Mouse (Mus musculus) cerebral cortex, adult 2 months (tissue): ENCODE data around the gene Serpina3f.

Experiments used
- WGBS: fragments of 180-500 bp; shearing (Covaris S2); methylation state at CpG from one replicate; pipeline ENCODE4 v1.1.7; 2018; 5-methylcytosine and 5-hydroxymethylcytosine counted together

Serpina3f gene

DNA sequence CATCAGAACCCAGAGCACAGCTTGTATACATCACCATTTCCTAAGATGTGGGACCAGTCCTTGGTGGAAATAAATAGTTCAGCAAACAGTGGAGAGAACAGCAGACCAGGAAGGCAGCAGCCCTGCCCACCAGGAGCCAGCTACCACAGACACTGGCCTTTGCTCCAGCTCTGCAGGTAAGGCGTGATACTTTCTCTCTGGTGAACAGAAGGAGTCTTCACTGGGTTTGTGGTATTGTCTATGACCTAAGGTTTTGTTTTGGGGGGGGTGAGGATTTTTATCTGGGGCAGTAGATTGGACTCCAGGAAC, at the start of gene Serpina3f:
TSS of gene Serpina3f (plus strand) at position 100 of the 309 bp plus-strand sequence.
- 88% methylated on average over 1 of the region's 1 CpGs for WGBS

DNA sequence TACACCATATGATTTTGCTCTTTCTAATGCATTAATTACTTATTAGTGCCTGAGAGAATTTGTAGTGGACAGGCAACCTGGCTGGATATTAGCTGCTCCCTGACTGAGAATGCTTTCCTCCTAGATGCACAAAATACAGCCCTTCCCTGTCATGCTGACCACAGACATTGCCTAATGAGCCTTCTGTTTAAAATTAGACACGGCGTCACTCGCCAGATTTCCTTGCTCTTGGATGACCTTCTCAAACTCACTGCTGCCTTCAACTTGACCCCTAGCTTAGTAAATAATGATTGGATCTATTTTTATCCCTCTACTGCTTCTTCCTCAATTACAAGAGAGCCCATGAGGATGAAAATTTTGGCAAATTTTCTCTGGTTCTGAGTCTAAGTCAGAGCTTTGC, 39.6 kb upstream of the Serpina3f start:
- 75% methylated on average over 3 of the region's 3 CpGs for WGBS

DNA sequence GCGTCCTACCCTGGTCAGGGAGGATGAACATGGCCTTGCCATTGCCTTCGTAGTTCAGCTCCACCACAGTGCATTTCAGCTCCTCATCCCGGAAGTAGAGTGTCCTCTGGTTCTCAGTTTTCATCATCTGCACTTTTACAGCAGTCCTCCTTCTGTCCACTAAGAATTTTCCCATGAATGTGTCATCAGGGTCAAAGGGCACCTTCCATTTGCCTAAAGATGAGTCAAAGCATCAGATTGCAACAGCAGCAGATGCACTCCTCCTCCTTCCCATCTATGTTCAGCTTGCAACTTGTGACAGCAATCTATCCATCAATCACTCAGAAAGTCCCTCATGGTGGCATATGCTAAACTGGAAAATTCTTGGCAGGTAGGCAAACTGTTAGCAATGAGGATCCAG, 38.7 kb upstream of the Serpina3f start:
- WGBS = 88% methylated on average over 3 of the region's 3 CpGs

DNA sequence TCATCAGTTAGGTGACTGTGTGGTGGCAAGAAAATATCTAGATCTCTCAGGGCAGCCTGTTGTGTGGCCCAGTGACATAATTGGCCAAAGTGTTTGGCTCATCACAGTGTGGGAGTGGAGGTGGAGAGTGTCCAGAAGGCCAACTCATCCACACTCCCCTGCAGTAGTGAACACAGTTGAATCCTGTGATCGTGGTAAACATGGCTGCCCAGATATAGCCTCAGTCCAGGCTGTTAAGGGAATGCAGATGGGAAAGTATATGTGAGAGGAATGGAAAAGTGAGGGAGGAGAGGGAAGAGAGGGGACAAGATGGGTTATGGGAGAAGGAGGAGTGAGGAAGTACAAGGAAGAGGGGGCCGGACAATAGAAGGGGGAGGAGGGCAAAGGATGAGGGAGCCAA, 35.4 kb upstream of the Serpina3f start:
- 80% methylated on average over 2 of the region's 2 CpGs for WGBS

DNA sequence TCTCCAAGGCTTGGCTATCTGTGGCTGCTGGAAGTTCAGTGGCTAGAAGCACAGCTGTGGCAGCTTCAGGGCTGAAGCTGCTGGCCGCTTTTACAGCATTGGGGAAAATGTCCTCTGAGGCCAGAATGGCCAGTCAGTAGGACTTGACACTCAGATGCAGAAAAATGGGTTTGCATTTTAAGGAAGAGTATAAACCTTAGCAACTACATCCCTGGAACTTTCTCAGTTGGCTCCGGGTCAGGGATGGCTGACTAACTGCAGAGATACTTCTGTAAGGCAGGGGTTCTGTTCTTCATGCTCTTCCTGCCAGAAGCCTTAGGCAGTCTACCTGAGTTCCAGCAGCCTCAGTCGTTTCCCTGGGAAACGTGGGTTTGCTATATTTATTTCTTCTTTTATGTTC, 29.3 kb upstream of the Serpina3f start:
- WGBS = 70% methylated on average over 4 of the region's 4 CpGs

DNA sequence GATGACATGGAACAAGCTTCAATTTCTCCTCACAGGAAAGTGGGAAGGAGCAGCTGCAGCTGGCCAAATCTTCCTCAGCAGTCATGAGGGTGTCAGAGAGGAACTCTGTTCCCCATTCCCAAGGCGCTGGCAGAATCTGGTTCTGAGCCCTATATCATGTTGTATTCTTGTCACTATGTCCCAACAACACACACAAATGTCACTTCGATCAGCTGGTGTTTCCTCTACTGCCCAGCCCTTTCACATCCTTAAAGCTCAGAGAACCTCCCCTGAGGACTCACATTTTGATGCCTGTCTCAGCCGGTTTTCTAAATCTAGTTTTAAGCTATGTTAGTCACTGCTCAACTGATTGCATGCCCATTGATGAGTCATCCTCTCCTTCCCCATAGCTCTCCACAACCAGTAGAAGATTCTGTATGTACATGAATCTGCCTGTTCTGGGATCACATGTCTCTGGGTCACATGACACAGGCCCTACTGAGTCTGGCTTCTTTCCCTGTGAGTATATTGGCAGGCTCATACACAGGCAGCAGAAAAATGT, 28.2 kb upstream of the Serpina3f start:
- WGBS = 61% methylated on average over 3 of the region's 3 CpGs

DNA sequence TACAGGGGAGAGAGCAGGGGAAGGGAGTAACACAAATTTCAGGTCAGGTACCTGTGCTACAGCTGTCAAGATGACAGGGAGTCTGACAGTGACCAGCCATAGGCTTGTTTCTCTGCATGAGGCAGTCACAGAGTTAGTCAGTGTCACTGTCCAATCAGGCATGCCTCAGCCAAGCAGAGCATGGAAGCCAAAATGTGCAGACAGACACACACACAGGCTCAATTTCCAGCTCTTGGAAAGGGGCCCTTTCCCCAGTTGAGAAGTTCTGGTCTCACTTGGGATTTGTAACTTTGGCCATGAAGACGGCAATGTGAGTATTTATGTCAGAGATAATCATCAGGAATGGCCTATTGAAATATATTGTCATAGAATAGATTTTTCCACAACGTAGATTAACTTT, 25.1 kb upstream of the Serpina3f start:
- 90% methylated on average over 2 of the region's 2 CpGs for WGBS

DNA sequence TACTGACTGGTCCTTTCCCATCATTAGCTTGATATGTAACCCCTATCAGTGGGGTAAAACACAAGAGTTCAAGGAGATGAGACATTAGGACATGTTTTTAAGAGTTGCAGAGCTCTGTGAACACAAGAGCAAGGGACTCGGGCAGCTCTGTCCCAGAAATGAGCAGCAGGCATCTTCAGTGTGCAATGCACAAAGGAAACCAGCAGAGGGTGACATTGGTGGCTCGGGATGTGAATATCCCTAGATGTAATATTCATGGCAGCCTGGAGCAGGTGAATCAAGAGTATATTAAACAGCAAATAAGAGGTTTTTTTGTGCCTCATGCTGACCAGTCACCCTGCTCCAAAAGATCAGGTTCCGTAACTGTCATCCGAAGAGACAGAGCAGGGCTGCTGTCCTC, 5.2 kb upstream of the Serpina3f start:
- 82% methylated on average over 4 of the region's 4 CpGs for WGBS

DNA sequence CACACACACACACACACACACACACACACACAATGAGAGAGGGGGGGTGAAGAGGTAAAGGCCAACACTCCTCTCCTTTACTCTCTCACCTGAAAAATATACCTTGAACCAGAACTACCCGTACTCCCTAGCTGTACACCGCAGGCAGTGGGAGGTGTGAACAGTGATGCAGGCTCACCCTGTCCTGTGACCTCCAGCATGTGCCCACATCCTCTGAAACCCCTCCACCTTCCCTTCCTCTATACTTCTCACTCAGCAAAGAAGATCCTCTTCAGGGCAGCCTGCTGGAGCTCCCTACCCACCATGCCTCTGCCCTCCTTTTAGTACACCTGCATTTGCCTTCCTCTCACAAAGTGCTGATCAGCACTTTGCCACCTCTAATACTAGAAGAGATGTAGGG, 4.5 kb upstream of the Serpina3f start:
- WGBS = 98% methylated on average over 2 of the region's 2 CpGs

DNA sequence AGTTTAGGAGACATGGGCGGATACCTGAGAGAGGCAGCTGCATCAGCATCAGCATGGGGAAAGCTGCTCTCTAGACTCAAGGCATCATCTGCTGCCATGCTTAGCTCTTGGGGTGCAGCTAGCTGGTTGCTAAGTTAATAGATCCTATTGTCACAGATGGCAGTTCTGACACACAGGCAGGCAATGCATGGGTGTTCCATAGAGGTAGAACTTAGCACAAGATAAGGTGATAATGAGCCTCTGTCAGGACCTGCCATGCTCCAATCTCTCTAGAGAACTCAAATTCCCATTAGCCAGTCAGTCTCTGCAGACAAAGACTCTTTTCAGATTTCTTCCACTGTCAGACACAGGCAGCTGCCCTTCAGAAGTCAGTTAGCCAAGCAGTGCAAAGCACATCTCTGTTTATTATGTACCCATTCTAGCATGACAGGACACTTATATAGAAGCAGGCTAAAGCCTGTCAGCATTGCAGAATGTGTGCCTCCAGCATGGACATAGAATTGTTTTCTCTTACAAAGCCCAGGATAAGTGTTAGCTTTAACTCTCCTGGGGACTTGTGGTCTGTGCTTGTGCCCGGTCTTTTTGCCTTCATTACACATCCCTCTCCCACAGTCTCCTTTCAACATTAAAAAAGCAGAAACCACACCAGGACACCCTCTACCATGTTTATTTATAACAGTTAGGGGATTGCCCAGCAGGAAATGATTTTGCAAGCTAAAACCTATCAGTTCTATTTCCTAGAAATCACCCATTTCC, 477 bp upstream of the Serpina3f start:
- 82% methylated on average over 2 of the region's 2 CpGs for whole genome bisulfite sequencing

DNA sequence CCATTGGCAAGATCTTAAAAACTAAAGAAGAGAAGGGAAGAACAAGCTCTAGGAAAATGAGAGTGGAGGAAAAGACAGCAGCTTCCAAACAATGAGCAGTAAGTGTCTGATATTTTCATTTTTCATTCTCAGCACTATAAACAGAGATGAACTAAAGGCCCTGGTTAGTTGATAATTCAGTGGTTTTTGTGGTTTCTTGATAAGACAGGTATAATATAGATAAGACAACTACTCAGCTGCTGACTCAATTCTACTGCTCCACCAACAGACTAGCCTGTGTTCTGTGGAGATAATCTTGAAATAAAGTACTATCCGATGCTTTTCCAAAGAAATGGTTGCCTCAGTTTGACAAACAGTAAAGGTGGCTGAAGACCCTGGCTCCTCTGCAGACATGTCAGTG, 905 bp downstream of the Serpina3f start:
- WGBS = 92% methylated on average over 1 of the region's 1 CpGs

DNA sequence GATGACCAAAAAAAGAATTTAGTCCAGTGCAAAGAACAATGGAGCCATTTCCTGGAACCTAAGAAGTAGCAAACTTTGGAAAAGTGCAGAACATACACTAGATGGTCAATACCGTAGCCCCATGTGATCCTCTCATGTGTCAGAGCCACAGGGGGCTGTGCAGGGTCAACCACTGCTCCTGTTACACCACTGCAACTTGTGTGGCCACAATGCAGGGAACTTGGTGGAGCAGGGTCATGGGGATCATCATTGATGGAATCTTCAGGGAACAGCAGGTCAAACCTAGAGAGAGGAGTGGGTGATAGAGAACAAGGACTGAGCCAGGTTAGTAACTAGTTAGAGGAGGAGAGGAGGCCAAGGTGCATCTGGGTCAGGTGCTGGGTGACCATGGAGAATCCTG, 7.3 kb downstream of the Serpina3f start:
- WGBS = 89% methylated on average over 1 of the region's 1 CpGs

DNA sequence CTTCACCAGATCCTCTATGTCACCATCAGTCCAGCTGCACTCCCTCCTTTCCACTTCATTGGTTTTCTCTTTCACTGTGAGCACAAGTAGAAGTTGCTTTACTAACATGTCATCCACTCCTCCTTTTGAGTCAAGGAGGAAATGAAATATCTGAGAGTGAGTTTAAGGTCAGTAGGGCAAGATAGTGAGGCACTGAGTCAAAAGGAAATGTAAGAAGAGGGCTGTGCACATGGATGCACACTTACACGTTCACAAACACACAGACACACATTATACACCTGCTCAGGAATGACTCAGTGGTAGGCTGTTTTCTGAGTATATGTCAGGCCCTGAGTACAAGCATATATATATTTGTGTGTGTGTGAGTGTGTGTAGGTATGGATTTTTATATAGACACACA, 9.3 kb downstream of the Serpina3f start:
- WGBS = 73% methylated on average over 1 of the region's 1 CpGs

DNA sequence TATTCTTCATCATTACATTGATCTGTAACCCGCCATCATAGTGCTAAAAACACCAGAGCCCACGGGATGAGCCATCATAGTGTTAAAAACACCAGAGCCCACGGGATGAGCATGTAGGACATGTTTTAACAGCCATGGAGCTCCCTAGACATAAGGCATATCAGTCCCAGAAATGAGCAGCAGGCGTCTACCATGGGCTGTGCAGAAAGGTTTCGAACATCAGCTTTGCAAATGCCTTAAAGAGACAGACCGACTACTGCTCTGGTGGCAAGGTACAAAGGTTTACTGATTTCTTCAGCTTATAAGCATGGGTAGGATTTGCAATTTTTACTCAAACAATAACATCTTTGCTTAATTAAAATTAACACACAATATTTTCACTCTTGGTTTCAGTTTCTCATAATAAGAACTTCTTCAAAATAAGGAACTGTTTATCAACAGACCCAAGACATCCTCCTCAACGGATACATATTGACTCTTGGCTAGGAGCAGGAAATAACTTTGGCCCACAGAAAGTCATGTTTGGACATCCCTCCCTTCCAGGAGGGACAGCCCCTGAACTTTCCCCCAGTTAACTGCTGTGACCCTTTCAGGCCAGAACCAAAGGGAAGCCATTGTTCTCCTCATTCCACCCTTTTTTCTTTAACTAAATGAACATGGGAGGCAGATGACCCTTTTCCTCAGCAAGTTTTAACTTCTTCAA, 10.4 kb downstream of the Serpina3f start:
- WGBS = 70% methylated on average over 7 of the region's 7 CpGs

DNA sequence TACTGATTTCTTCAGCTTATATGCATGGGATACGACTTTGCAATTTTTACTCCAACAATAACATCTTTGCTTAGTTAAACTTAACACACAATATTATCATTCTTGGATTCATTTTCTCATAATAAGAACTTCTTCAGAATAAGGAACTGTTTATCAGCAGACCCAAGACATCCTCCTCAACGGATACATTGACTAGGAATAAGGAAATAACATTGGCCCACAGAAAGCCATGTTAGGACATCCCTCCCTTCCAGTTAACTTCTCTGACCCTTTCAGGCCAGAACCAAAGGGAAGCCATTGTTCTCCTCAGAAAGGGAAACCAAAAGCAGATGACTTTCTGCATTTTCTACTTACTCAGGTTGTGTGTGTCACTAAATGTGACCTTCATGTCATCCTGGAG, 16.4 kb downstream of the Serpina3f start:
- WGBS = 72% methylated on average over 2 of the region's 2 CpGs

DNA sequence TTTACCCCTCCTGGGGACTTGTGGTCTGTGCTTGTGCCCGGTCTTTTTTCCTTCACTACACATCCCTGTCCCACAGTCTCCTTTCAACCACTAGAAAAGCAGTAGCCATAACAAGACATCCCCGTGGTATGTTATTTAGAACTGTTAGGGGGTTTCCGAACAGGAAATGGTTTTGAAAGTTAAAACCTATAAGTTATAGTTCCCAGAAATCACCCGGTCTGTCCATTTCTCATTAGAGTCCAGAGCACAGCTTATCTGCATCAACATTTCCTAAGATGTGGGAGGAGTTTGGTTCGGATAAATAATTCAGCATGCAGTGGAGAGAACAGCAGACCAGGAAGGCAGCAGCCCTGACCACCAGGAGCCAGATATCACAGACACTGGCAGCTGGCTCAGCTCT, 21.6 kb downstream of the Serpina3f start, which contains the start of gene Serpina3g:
TSS of gene Serpina3g (plus strand) at position 331 of the 400 bp plus-strand sequence.
- WGBS = 80% methylated on average over 5 of the region's 5 CpGs

DNA sequence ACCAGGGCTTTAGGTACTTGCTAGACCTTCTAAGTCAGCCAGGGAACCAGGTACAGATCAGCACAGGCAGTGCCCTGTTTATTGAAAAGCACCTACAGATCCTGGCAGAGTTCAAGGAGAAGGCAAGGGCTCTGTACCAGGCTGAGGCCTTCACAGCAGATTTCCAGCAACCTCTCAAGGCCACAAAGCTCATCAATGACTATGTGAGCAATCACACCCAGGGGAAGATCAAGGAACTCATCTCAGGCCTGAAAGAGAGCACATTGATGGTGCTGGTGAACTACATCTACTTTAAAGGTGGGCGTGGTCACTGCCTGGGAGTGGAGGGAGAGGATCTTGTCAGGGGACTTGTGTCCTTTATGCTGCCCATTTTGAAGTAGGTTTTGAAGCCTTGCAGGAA, 23.7 kb downstream of the Serpina3f start:
- 100% methylated on average over 1 of the region's 1 CpGs for WGBS

DNA sequence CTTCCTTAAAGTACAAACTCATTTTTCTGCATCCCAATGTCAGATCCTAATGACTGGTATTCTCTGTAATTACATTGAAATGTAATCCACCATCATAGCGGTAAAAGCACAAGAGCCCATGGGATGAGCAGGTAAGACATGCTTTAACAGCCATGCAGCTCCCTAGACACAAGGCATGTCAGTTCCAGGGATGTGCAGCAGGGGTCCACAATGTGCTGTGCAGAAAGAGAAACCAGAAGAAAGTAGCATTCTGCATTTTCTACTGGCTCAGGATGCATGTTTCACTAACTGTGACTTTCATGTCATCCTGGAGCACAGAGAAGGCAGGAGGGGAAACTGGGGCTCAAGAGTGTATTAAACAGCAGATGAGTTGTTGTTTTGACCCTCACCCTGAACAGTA, 30.7 kb downstream of the Serpina3f start:
- WGBS = 88% methylated on average over 1 of the region's 1 CpGs

DNA sequence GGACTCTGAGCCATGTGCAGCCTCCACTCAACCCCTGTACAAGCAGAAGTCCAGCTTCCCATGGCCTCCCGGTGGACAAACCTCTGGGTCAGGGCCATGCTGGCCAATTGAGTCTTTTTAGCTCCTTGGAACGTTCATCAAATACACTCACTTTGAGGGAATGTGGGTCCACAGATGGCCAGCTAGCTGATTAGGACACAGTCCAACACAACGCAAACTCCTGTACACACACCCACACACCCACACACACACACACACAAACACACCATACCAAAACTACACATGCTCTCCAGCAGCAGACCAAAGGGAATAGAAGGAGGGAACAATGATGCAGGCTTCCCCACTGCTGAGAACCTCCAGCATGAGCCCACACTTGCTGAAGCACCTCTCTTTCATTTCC, 31.3 kb downstream of the Serpina3f start:
- 37% methylated on average over 3 of the region's 3 CpGs for WGBS

DNA sequence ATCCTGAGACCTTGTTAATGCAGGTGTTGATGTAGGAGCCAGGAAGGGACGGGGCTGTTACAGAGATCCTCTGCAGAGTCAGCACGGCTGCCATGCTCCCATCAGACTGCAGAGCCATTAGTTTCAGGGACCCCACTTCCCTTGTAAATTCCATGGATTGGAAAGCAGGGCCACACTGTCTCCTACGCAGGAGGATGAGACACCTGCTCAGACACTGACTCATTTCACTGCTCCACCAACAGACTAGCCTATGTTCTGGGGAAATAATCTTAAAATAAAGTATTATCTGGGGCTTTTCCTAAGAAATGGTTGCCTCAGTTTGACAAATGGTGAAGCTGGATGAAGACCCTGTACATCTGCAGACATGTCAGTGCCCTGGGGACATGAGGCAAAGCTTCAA, 33.9 kb downstream of the Serpina3f start:
- 70% methylated on average over 3 of the region's 3 CpGs for WGBS

DNA sequence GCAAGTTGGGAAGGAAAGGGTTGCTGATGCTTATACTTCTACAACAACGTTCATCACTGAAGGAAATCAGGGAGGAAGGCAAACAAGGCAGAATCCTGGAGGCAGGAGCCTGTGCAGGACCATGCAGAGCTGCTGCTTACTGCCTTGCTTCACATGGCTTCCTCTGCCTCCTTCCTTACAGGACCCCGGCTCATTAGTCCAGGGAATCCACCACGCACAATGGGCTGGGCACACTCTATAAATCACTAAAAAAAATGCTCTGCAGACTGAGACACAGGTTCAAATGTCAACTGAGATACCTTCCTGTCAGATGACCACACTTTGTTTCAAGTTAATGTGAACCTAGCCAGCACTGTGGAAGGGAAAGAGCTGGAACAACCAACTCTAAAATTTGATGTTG, 46.7 kb downstream of the Serpina3f start:
- 78% methylated on average over 3 of the region's 3 CpGs for WGBS

DNA sequence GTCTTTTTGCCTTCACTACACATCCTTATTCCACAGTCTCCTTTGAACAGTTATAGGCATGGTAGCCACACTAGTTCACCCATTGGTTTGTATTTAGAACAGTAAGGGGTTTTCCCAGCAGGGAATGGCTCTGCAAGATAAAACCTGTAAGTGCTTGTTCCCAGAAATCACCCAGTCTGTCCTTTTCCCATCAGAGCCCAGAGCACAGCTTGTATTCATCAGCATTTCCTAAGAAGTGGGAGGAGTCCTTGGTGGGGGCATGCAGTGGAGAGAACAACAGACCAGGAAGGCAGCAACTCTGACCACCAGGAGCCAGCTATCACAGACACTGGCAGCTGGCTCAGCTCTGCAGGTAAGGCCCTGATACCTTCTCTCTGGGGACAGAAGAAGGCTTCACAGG, 48.5 kb downstream of the Serpina3f start, which contains the start of gene Serpina3i:
TSS of gene Serpina3i (plus strand) at position 260 of the 400 bp plus-strand sequence.

DNA sequence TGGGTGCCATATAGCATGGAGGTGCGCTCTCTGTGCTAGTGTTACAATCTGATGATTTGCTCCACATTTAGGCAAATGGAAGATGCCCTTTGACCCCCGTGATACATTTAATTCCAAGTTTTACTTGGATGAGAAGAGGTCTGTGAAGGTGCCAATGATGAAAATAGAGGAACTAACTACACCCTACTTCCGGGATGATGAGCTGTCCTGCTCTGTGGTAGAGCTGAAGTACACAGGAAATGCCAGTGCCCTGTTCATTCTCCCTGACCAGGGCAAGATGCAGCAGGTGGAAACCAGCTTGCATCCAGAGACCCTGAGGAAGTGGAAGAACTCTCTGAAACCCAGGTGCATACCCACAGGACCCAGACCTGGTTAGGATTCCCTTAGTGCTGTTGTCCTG, 52.0 kb downstream of the Serpina3f start:
- WGBS = 78% methylated on average over 3 of the region's 3 CpGs
